Mouse (Mus musculus) T-cell, adult 2 months (primary cell): Measurements from ENCODE around the gene Apaf1.

Source experiments
- DNase-seq: peaks from one replicate; pipeline ENCODE4 v3.0.0; 2022; ENCODE audit warnings: low spot score

Gene Apaf1

GRCm38 (mm10) chr10:91082550-91083392 is at the start of gene Apaf1, which contains the start of gene Ikbip:
Gene Apaf1 (minus strand): TSS chr10:91082770.
Gene Ikbip (plus strand): TSS chr10:91082940.
- DNase-seq = peak; percentile 100

- DNase-seq = no peak
These were observed 49.0 kb upstream of the Apaf1 start for GRCm38 (mm10) chr10:91131565-91131964.

- no peak for DNase-seq
These were observed 48.2 kb upstream of the Apaf1 start for GRCm38 (mm10) chr10:91130792-91131191.

GRCm38 (mm10) chr10:91128551-91129160 is 46.1 kb upstream of the Apaf1 start:
- DNase-seq = no peak

GRCm38 (mm10) chr10:91127395-91127794 is 44.8 kb upstream of the Apaf1 start:
- DNase-seq = no peak

GRCm38 (mm10) chr10:91126618-91127355 is 44.2 kb upstream of the Apaf1 start:
- DNase-seq = no peak

GRCm38 (mm10) chr10:91123828-91124822 is 41.6 kb upstream of the Apaf1 start, which contains the start of gene Slc25a3:
Gene Slc25a3 (minus strand): TSS chr10:91124059.
- peak; percentile 99 for DNase-seq

GRCm38 (mm10) chr10:91123281-91123827 is 40.8 kb upstream of the Apaf1 start:
- no peak for DNase-seq

GRCm38 (mm10) chr10:91122646-91123045 is 40.1 kb upstream of the Apaf1 start:
- DNase-seq = no peak

- DNase-seq = no peak
These were observed 34.4 kb upstream of the Apaf1 start for GRCm38 (mm10) chr10:91116958-91117357.

GRCm38 (mm10) chr10:91109841-91110240 is 27.3 kb upstream of the Apaf1 start:
- no peak for DNase-seq

- no peak for DNase-seq
These were observed 23.4 kb upstream of the Apaf1 start for GRCm38 (mm10) chr10:91105981-91106380.

GRCm38 (mm10) chr10:91102799-91103590 is 20.4 kb upstream of the Apaf1 start:
- no peak for DNase-seq

GRCm38 (mm10) chr10:91101936-91102335 is 19.4 kb upstream of the Apaf1 start:
- DNase-seq = no peak

- DNase-seq = no peak
These were observed 17.5 kb upstream of the Apaf1 start for GRCm38 (mm10) chr10:91100101-91100500.

GRCm38 (mm10) chr10:91098056-91098455 is 15.5 kb upstream of the Apaf1 start:
- DNase-seq = no peak

GRCm38 (mm10) chr10:91094251-91095104 is 11.9 kb upstream of the Apaf1 start:
- no peak for DNase-seq

GRCm38 (mm10) chr10:91092812-91093211 is 10.2 kb upstream of the Apaf1 start:
- DNase-seq = no peak

GRCm38 (mm10) chr10:91083393-91083927 is 890 bp upstream of the Apaf1 start:
- DNase-seq = no peak
